Mouse (Mus musculus): ENCODE data around the gene Camk2g. TPM values are rescaled to one million over a fixed set of nuclear protein-coding genes. Genes with fewer than 3 reads are reported as not detected.
A peak's percentile ranks its signal among the peaks of the same experiment; 100 is the strongest.

Gene Camk2g
- polyA plus RNA-seq, 1 experiment, result 57.2 TPM

DNA sequence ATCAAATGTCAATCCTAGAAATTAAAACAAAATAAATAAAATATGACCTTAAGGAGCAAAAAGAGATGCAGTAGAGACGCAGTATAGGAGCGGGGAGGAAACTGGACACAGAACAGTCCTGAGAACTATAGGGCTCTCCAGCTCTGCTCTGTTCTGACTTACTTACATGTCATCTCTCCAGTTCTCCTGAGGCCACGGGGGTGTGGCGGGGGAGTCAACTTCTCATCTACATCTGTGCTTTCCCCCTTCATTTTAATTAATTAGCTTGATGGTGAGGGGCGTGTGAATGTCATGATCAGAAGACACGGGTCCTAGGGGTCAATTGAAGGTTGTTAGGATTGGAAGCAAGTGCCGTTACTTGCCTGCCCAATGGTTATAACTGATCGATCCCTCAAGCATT is 33.2 kb upstream of the Camk2g start:
- H3K36me3 ChIP-seq (ENCODE audit: control insufficient read depth, insufficient read depth), result no peaks in the 10 kb centered on the region
- H3K27me3 ChIP-seq (ENCODE audit: control insufficient read depth, insufficient read depth, insufficient read length), result no peaks in the 10 kb centered on the region
- H3ac ChIP-seq (ENCODE audit: control insufficient read depth, insufficient read length), result no peak overlapping the region
- TF ChIP-seq MYOG (IDR thresholded peaks at IDR 0.05; ENCODE audit: control insufficient read depth in 1 of 3, insufficient read depth in 1 of 3, insufficient read length in 2 of 3, low read depth in 2 of 3) (no peak), POLR2A (IDR thresholded peaks at IDR 0.05; ENCODE audit: insufficient read length, low read depth) (no peak), POLR2AphosphoS2 (IDR thresholded peaks at IDR 0.05; ENCODE audit: insufficient read length, low read depth) (no peak), TCF3 (IDR thresholded peaks at IDR 0.05; ENCODE audit: insufficient read length, low read depth) (no peak), E2F4 (IDR thresholded peaks at IDR 0.05; ENCODE audit: insufficient read depth) (no peak), MYOD1 (IDR thresholded peaks at IDR 0.05; ENCODE audit: control insufficient read depth in 1 of 3, insufficient read length in 2 of 3, low read depth in 2 of 3) (no peak), CEBPB (IDR thresholded peaks at IDR 0.05; ENCODE audit: insufficient read depth, poor library complexity, severe bottlenecking) (no peak), MAX (IDR thresholded peaks at IDR 0.05; ENCODE audit: low read depth) (no peak), REST (IDR thresholded peaks at IDR 0.05; ENCODE audit: insufficient read depth, insufficient read length) (no peak)
- H3K4me3 ChIP-seq, result no peak overlapping the region
- no peaks in the 10 kb centered on the region for H3K79me2 ChIP-seq (ENCODE audit: control insufficient read depth, insufficient read depth)
- H3K4me2 ChIP-seq (ENCODE audit: low read depth), result no peak overlapping the region

GRCm38 (mm10) chr14:20825516-20825915 is 31.6 kb upstream of the Camk2g start:
- H3K4me3 ChIP-seq, result no peak overlapping the region
- no peak for TF ChIP-seq TCF12 (IDR thresholded peaks at IDR 0.05; ENCODE audit: insufficient read depth, poor library complexity, severe bottlenecking)
- no peak for TF ChIP-seq CEBPB (IDR thresholded peaks at IDR 0.05; ENCODE audit: insufficient read depth, poor library complexity, severe bottlenecking)
- no peak for TF ChIP-seq SRF (IDR thresholded peaks at IDR 0.05; ENCODE audit: control insufficient read depth, insufficient read length, low read depth)
- TF ChIP-seq MYOD1 (IDR thresholded peaks at IDR 0.05; ENCODE audit: control insufficient read depth in 1 of 3, insufficient read length in 2 of 3, low read depth in 2 of 3), result no peak
- TF ChIP-seq MAX (IDR thresholded peaks at IDR 0.05; ENCODE audit: low read depth), result no peak
- no peak for TF ChIP-seq TCF3 (IDR thresholded peaks at IDR 0.05; ENCODE audit: insufficient read length, low read depth)
- no peak for TF ChIP-seq POLR2AphosphoS2 (IDR thresholded peaks at IDR 0.05; ENCODE audit: insufficient read length, low read depth)
- TF ChIP-seq E2F4 (IDR thresholded peaks at IDR 0.05; ENCODE audit: insufficient read depth), result no peak
- no peak for TF ChIP-seq USF1 (IDR thresholded peaks at IDR 0.05; ENCODE audit: low read depth)
- TF ChIP-seq REST (IDR thresholded peaks at IDR 0.05; ENCODE audit: insufficient read depth, insufficient read length), result no peak
- no peak for TF ChIP-seq MYOG (IDR thresholded peaks at IDR 0.05; ENCODE audit: control insufficient read depth in 1 of 3, insufficient read depth in 1 of 3, insufficient read length in 2 of 3, low read depth in 2 of 3)
- no peak for TF ChIP-seq POLR2A (IDR thresholded peaks at IDR 0.05; ENCODE audit: insufficient read length, low read depth)
- H3K4me2 ChIP-seq (ENCODE audit: low read depth), result no peak overlapping the region
- H3K27me3 ChIP-seq (ENCODE audit: control insufficient read depth, insufficient read depth, insufficient read length), result no peaks in the 10 kb centered on the region
- no peaks in the 10 kb centered on the region for H3K79me2 ChIP-seq (ENCODE audit: control insufficient read depth, insufficient read depth)
- H3ac ChIP-seq (ENCODE audit: control insufficient read depth, insufficient read length), result no peak overlapping the region
- H3K36me3 ChIP-seq (ENCODE audit: control insufficient read depth, insufficient read depth), result no peaks in the 10 kb centered on the region

- no peak for TF ChIP-seq CEBPB (IDR thresholded peaks at IDR 0.05; ENCODE audit: insufficient read depth, poor library complexity, severe bottlenecking)
- Histone ChIP-seq H3K36me3 (ENCODE audit: control insufficient read depth, insufficient read depth) (no peaks in the 10 kb centered on the region), H3K27me3 (ENCODE audit: control insufficient read depth, insufficient read depth, insufficient read length) (no peaks in the 10 kb centered on the region), H3K79me2 (ENCODE audit: control insufficient read depth, insufficient read depth) (no peaks in the 10 kb centered on the region), H3ac (ENCODE audit: control insufficient read depth, insufficient read length) (no peak overlapping the region), H3K4me3 (no peak overlapping the region), H3K4me2 (ENCODE audit: low read depth) (no peak overlapping the region)
Observed at GRCm38 (mm10) chr14:20824517-20824916, 30.6 kb upstream of the Camk2g start.

DNA sequence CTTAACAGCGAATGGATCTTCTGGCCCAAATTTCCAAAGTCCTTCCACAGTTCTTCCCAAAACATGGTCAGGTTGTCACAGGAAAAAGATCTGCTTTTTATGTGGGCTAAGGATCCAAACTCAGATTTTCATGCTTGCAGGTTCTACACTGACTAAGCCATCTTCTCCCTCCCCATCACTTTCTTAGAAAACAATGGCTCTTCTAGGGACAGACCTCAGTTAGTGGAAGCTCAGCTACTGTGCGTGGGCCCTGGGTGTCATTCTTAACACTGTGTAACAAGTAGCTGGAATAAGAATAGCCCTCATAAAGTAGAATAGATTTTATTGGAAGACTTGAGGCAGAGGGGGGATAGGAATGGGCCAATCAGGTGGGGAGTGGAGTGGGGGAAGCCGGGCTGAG is 21.6 kb upstream of the Camk2g start:
- Histone ChIP-seq H3K4me2 (ENCODE audit: low read depth) (no peak overlapping the region), H3K36me3 (ENCODE audit: control insufficient read depth, insufficient read depth) (no peaks in the 10 kb centered on the region), H3ac (ENCODE audit: control insufficient read depth, insufficient read length) (no peak overlapping the region), H3K27me3 (ENCODE audit: control insufficient read depth, insufficient read depth, insufficient read length) (no peaks in the 10 kb centered on the region), H3K4me3 (no peak overlapping the region), H3K79me2 (ENCODE audit: control insufficient read depth, insufficient read depth) (no peaks in the 10 kb centered on the region)
- no peak for TF ChIP-seq REST (IDR thresholded peaks at IDR 0.05; ENCODE audit: insufficient read depth, insufficient read length)
- no peak for TF ChIP-seq POLR2AphosphoS2 (IDR thresholded peaks at IDR 0.05; ENCODE audit: insufficient read length, low read depth)
- TF ChIP-seq TCF3 (IDR thresholded peaks at IDR 0.05; ENCODE audit: insufficient read length, low read depth), result no peak
- TF ChIP-seq SRF (IDR thresholded peaks at IDR 0.05; ENCODE audit: control insufficient read depth, insufficient read length, low read depth), result no peak
- TF ChIP-seq MYOG (IDR thresholded peaks at IDR 0.05; ENCODE audit: control insufficient read depth in 1 of 3, insufficient read depth in 1 of 3, insufficient read length in 2 of 3, low read depth in 2 of 3), result no peak
- TF ChIP-seq CEBPB (IDR thresholded peaks at IDR 0.05; ENCODE audit: insufficient read depth, poor library complexity, severe bottlenecking), result no peak
- TF ChIP-seq USF1 (IDR thresholded peaks at IDR 0.05; ENCODE audit: low read depth), result no peak
- no peak for TF ChIP-seq MYOD1 (IDR thresholded peaks at IDR 0.05; ENCODE audit: control insufficient read depth in 1 of 3, insufficient read length in 2 of 3, low read depth in 2 of 3)
- TF ChIP-seq POLR2A (IDR thresholded peaks at IDR 0.05; ENCODE audit: insufficient read length, low read depth), result no peak
- TF ChIP-seq TCF12 (IDR thresholded peaks at IDR 0.05; ENCODE audit: insufficient read depth, poor library complexity, severe bottlenecking), result no peak
- TF ChIP-seq MAX (IDR thresholded peaks at IDR 0.05; ENCODE audit: low read depth), result no peak
- TF ChIP-seq E2F4 (IDR thresholded peaks at IDR 0.05; ENCODE audit: insufficient read depth), result no peak

DNA sequence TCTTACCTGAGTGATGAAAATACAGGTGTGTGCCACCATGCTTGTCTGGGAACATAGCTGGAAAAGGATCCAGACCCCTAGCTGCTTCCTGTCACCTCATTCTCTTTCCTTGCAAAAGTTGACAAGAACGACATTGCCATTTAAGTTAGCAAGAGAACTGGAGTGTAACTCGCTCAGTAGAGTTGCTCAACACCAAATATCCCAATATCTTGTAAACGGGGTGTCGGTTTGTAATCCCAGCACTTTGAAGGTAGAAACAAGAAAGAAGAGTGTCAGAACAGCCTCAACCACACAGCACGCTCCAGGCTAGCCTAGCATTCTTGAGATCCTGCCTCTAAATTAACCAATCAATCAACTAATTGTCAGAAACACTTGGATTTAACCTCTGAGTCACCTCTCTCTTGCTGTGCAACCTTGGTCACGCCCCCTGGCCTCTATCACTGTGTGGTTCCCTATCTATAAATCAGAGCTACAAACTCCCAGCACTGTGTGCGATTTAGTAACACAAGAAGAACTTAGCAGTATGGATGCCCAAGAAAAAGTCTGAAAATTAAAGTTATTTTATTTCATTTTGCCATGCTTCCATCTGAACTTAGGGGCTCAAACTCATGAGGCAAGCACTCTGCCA is 18.0 kb upstream of the Camk2g start:
- Histone ChIP-seq H3K36me3 (ENCODE audit: control insufficient read depth, insufficient read depth) (no peaks in the 10 kb centered on the region), H3K4me2 (ENCODE audit: low read depth) (peak overlapping the region; percentile 55), H3K79me2 (ENCODE audit: control insufficient read depth, insufficient read depth) (no peaks in the 10 kb centered on the region), H3K27me3 (ENCODE audit: control insufficient read depth, insufficient read depth, insufficient read length) (no peaks in the 10 kb centered on the region), H3ac (ENCODE audit: control insufficient read depth, insufficient read length) (no peak overlapping the region), H3K4me3 (no peak overlapping the region)
- no peak for TF ChIP-seq POLR2A (IDR thresholded peaks at IDR 0.05; ENCODE audit: insufficient read length, low read depth)
- 0 out of 2 replicates have a peak, but pooled peaks have one; percentile 9 for TF ChIP-seq CEBPB (IDR thresholded peaks at IDR 0.05; ENCODE audit: insufficient read depth, poor library complexity, severe bottlenecking)

Data from myocyte (in vitro differentiated cells).